Mouse (Mus musculus) lung, adult 2 months (tissue): ENCODE measurements around the gene Pxn. TPM values are rescaled to one million over a fixed set of nuclear protein-coding genes. Genes with fewer than 3 reads are reported as not detected.
"Not testable (repeated sequence)": the region's sequence is repeated elsewhere in the genome, so short reads cannot be mapped to it uniquely, and the experiment has no call there.

ENCODE experiments used
- DNase-seq: peaks from one replicate; pipeline ENCODE4 v3.0.0; 2022
- H3K4me1 ChIP-seq: fragments of 200-500 bp; 2 replicates; pipeline ENCODE4 v1.6.1; 2011; ENCODE audit warnings: low read length; ENCODE audit not compliant: control insufficient read depth, insufficient read depth
- H3K4me3 ChIP-seq: fragments of 200-500 bp; replicated peaks from 2 replicates; pipeline ENCODE3; 2011; ENCODE audit warnings: low read depth, mild to moderate bottlenecking, control low read depth, low read length; ENCODE audit errors: extremely low read depth
- CTCF ChIP-seq: fragments of 200-500 bp; IDR thresholded peaks from 2 replicates; pipeline ENCODE4 v1.5.1; 2011; ENCODE audit warnings: mild to moderate bottlenecking, low read length, control low read depth; ENCODE audit not compliant: insufficient read depth
- POLR2A ChIP-seq: fragments of 200-500 bp; IDR thresholded peaks from 2 replicates; pipeline ENCODE4 v1.6.1; 2011; ENCODE audit warnings: low read depth, mild to moderate bottlenecking, control low read depth, low read length, borderline replicate concordance; ENCODE audit errors: extremely low read depth
- WGBS: fragments of 180-500 bp; shearing (Covaris S2); methylation state at CpG from one replicate; pipeline ENCODE4 v1.1.7; 2018; 5-methylcytosine and 5-hydroxymethylcytosine counted together
- polyA plus RNA-seq: library from polyadenylated mRNA; depleted of rRNA; stranded (reverse); fragments of >200 nt; gene quantifications from 2 replicates; pipeline ENCODE4 v1.2.3, GENCODE M21; 2012

Pxn gene
- polyA plus RNA-seq, 1 experiment = 214 TPM

- 89% methylated on average over 7 of the region's 7 CpGs for WGBS
- DNase-seq = no peak
- TF ChIP-seq POLR2A = no peak
- TF ChIP-seq CTCF = no peak
- H3K4me3 ChIP-seq = no peak overlapping the region
- H3K4me1 ChIP-seq = peaks cover 14% of the 10 kb centered on the region
These were observed 64.6 kb downstream of the Pxn start for GRCm38 (mm10) chr5:115571086-115571485.

DNA sequence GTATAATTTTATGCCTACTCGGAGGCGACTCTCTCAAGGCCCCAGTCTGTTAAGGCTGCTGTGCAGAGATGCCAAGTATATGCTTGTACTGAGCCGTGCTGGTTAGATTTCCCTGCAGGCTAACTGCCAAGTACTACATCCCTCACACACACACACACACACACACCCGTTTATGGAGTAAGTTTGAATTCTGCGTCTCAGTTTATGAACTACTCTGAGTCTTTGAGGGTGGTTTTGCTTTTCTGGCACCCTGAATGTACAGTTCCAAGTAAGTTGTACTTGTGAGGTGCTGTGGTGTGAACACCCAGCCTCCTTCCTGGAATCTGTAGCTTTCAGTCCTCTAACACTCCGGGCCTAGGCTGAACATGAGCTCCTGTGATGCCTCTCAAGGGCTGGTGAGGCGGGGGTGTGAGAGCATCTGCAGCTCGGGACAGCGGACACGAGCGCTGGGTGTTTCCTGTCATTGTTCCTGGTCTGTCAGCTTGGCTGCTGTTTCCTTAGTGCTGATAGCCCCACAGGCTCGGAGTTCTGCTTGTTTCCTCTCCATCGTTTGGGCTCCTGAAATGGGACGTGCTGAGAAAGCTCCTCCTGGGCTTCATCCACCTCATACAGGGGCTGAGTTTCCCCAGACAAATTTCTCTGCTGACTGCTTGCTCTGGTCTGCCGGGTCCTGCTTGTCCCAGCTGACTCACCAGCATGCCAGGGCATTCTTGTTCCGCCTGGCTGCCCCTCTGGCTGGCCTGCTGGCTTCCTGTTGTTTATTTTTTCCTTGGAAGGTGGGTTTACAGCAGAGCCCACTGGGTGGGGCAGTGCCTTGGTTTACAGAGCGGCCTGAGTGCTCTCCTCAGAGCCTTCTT, 66.4 kb downstream of the Pxn start:
- DNase-seq = peak; percentile 20
- WGBS = 31% methylated on average over 17 of the region's 17 CpGs
- TF ChIP-seq CTCF = no peak
- TF ChIP-seq POLR2A = peak; percentile 62; the same call in 1 of the 2 replicates
- H3K4me1 ChIP-seq = peaks cover 14% of the 10 kb centered on the region
- H3K4me3 ChIP-seq = no peak overlapping the region

GRCm38 (mm10) chr5:115574992-115575391, 68.5 kb downstream of the Pxn start:
- no peak for TF ChIP-seq POLR2A
- no peak for TF ChIP-seq CTCF
- Histone ChIP-seq H3K4me1 (peaks cover 14% of the 10 kb centered on the region), H3K4me3 (no peak overlapping the region)
- WGBS = 42% methylated on average over 8 of the region's 8 CpGs
- DNase-seq = no peak

GRCm38 (mm10) chr5:115577686-115578085, 71.2 kb downstream of the Pxn start:
- DNase-seq, H3K4me3 ChIP-seq: not testable (repeated sequence)
- 91% methylated on average over 4 of the region's 4 CpGs for WGBS

DNA sequence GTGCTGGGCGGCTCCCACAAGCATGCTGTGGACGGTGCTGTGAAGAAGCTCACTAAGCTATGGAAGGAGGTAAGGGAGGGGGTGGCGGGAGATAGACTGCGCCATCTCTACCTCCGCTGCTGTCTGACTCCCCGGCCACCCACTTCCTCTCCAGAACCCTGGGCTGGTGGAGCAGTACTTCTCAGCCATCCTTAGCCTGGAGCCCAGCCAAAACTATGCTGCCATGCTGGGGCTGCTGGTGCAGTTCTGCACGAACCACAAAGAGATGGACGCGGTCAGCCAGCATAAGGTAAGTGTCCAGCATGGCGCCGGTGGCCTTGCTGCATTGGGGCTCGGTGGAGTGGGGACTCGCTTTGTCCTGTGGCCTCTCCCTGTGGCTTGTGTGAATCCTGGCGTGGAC, 72.4 kb downstream of the Pxn start:
- WGBS = 91% methylated on average over 14 of the region's 14 CpGs
- Histone ChIP-seq H3K4me1 (peaks cover 5% of the 10 kb centered on the region), H3K4me3 (no peak overlapping the region)
- no peak for TF ChIP-seq CTCF
- no peak for TF ChIP-seq POLR2A
- no peak for DNase-seq

More at GRCm38 (mm10) chr5:115577686-115578085, 71.2 kb downstream of the Pxn start:
- H3K4me1 ChIP-seq = not testable (repeated sequence)

DNA sequence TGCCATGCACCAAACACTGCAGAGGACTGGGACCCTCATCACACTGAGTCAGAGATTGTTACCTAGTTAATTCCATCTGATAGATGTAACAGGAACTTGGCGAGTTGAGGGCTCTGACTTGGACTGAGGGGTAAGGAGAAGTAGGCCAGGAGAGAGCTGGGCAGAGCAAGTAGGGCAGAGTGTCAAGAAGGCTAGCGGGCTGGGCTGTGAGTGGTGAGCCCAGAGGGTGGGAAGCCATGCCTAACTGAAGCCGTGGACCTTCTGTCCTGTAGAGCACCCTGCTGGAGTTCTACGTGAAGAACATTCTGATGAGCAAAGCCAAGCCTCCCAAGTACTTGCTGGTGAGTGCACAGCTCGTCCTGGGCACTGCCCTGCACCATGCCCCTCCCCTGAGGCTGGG, 72.9 kb downstream of the Pxn start:
- H3K4me3 ChIP-seq = no peak overlapping the region
- WGBS = 79% methylated on average over 5 of the region's 5 CpGs
- peaks cover 2% of the 10 kb centered on the region; the same call in 1 of the 2 replicates for H3K4me1 ChIP-seq
- TF ChIP-seq POLR2A (no peak), CTCF (no peak)
- DNase-seq = no peak

GRCm38 (mm10) chr5:115580229-115581001, 73.9 kb downstream of the Pxn start:
- Histone ChIP-seq H3K4me1 (no peaks in the 10 kb centered on the region), H3K4me3 (no peak overlapping the region)
- 74% methylated on average over 14 of the region's 14 CpGs for WGBS
- no peak for DNase-seq
- TF ChIP-seq CTCF = no peak
- TF ChIP-seq POLR2A = no peak

GRCm38 (mm10) chr5:115581662-115582061, 75.2 kb downstream of the Pxn start:
- WGBS = 89% methylated on average over 9 of the region's 9 CpGs
- TF ChIP-seq CTCF (no peak), POLR2A (no peak)
- no peak for DNase-seq
- Histone ChIP-seq H3K4me1 (no peaks in the 10 kb centered on the region), H3K4me3 (no peak overlapping the region)

DNA sequence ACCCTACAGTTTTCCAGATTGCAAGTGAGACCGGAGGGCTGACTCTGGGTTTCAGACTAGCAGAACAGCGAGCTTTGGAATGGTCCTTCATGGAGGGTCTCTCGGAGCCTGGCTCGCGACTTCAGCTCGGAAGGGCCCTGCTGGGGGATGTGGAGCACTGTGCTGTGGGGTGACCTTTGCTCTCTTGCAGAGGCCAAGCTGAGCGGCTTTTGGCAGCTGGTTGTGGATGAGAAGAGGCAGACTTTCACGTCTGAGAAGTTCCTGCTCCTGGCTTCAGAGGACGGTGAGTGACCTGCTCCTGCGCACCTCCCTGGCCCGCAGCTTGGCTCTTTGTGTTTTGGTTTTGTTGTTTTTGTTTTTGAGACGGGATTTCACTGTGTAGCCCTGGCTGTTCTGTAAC, 79.1 kb downstream of the Pxn start:
- Histone ChIP-seq H3K4me3 (no peak overlapping the region), H3K4me1 (no peaks in the 10 kb centered on the region)
- 88% methylated on average over 12 of the region's 12 CpGs for WGBS
- DNase-seq = no peak
- TF ChIP-seq CTCF = no peak
- no peak for TF ChIP-seq POLR2A

DNA sequence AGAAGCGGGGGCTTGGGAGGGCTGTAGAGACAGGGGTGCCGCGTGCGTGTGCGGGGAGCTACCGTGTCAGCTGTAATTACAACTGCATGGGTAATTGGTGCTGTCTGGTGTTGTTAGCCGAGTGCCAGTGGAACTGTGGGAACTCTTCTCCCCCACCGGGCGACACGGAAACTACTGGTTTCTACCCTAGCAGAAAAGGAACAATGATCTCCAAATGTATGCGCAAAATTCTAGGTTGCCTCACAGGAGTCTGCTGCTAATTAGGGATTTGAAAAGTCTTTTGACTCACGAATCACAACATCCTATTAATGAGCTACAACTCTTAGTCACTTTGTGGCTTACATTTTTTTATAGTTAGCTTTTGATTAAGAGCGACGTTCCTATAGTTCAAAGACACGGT, 79.7 kb downstream of the Pxn start:
- no peak for TF ChIP-seq CTCF
- Histone ChIP-seq H3K4me1 (no peaks in the 10 kb centered on the region), H3K4me3 (no peak overlapping the region)
- 91% methylated on average over 15 of the region's 15 CpGs for WGBS
- no peak for DNase-seq
